Mouse (Mus musculus) small intestine, adult 10 weeks (tissue): Measurements from ENCODE around the gene Gm43191. TPM values are rescaled to one million over a fixed set of nuclear protein-coding genes. Genes with fewer than 3 reads are reported as not detected.

Source experiments
- polyA plus RNA-seq: library from polyadenylated mRNA; stranded (reverse); fragments of 350-450 nt; fragmentation: Illumina TruSeq; extraction: RNeasy Lipid Tissue Mini Kit (QIAGEN cat#74804); gene quantifications from one replicate; pipeline ENCODE4 v1.2.3, GENCODE M21; 2014; ENCODE audit warnings: low replicate concordance

Gene Gm43191
- polyA plus RNA-seq: not detected

DNA sequence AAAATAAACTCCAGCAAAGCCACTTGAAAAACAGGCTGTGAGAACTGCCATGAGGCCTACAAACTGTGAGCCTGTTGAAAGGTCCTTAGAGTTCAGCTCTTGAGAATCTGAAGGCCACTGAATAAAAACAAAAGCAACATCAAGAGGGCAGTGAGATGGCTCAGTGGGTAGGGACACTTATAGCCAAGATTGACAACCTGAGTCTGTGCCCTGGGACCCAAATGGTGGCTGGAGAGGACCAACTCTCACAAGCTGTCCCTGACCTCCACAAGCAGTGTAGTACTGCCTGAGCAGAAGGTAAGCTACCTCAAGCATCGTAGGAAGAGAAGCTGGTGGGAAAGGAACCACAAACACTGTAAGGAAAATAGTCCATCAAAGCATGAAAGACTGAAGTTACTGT is at the start of gene Gm43191:
Gm43191 (minus strand) TSS at position 101 of the 400 bp plus-strand sequence.

DNA sequence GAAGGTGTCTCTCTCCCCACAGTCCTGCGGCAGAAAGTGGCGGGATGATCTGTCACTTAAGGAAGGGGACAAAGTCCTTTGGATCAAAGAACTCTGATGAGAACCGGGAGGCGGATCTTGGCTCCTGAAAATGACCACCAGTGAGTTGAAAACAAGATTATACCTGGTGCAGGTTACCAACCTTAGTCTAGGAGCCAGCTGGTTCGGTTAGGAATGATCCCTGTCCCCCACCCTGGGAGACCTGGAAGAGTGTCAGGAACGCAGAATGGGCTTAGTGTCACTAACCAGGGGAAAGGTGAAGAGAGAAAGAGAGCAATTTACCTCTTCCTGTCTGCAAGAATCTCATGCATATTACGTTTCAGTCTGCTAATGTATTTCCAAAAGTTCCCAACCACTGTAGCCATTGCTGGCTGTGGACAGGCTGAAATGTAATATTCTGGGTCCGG is 31.4 kb upstream of the Gm43191 start, which contains the start of gene Slc35a3:
Slc35a3 (minus strand) TSS at position 396 of the 446 bp plus-strand sequence.

DNA sequence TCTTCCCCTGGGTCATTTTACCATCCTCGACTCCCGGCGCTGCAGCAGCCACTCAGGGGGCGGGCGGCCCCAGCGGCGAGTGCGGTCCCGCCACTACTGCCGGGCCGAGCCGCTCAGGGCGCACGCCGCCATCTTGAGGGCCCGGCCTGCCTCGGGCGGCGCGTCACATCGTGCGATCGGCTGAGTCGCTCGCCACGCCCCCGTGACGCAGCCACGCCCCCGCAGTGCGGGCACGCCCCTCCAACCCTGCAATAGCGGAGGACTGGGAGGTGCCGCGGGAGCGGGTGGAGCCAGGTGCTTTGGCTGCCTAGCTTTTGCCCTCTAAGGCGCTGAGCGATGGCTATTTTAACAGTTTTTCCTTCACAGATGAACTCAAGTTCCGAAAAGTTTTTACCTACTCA is 18.6 kb downstream of the Gm43191 start, which contains the start of gene Mfsd14a:
Mfsd14a (minus strand) TSS at position 215 of the 401 bp plus-strand sequence.

DNA sequence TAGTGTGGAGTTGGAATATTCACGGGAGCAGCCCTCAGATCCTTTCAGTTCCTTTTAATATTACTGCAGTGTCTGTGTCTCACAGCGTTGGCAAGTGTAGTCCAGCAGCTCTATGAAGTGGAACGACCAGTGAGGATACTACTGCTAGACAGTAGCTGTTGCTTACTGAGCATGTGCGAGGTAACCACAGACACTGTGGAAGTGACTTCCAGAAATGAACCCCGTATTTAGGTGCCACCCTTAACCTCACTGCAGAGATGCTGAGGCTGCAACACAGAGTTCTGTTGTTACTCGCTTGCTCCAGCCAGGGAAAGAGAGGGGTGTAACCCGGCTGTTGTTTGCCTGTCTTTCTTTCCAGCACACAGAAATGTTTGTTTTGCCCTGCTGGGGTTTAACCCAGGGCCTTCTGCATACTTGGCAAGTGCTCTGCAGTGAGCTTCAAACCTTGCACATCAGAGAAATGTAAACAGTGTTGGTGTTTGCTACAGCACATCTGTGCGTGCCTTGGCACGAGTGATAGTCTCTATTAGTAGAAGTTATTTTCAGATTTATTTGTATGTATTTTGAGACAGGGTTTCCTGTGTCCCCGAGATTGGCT is 66.7 kb downstream of the Gm43191 start, which contains the start of gene Trmt13:
Trmt13 (minus strand) TSS at position 293 of the 598 bp plus-strand sequence.

DNA sequence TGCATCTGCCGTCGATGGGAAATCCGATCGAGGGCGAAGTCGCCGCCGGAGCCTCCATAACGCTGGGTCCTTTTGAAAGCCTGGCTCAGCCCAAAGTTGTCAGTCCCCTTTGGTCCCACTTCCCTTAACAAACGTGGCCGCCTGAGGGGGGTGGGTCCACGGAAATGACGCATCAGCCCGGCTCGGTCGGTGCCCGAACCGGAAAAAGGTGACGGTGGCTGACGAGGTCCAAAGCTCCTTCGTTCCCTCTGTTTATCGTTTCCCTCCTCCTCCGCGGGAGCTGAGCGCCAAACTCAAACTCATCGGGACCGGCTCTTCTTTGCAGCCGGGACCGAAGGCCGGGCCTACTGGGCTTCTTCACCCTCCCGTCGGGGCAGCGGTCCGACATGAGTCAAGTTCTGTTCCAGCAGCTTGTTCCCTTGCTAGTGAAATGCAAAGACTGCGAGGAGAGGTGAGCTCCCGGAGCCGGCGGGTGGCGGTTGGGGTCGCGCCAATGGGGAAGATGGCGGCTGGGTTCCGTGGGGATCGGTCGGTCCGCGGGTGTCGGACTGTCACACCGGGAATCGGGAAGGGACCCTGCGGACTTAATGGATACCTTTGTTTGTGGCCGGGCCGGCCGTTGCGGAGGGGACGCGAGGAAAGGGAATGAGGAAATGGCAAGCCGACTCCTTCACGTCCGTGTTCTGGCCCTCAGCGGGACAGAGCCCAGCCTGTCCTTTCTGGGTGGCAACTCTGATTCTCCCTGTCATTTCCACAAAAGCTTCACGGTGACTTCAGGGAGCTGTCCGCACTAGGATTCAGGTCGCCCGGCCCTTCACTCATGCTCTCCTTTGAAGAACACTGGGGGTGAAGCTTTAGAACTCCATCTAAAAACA is 86.1 kb downstream of the Gm43191 start, which contains the start of gene Sass6:
Sass6 (plus strand) TSS at position 255 of the 875 bp plus-strand sequence.

Other genes with a start within 250 kb of the Gm43191 start
- gene Rtca, start 173.1 kb downstream of the Gm43191 start, polyA plus RNA-seq: 68.6 TPM
- 28.0 TPM for gene Dbt, start 168.2 kb downstream of the Gm43191 start, polyA plus RNA-seq
- gene Lrrc39, start 118.3 kb downstream of the Gm43191 start, polyA plus RNA-seq: 3.5 TPM
- 17.9 TPM for gene Sass6, start 86.3 kb downstream of the Gm43191 start, polyA plus RNA-seq
- gene Trmt13, start 66.7 kb downstream of the Gm43191 start, polyA plus RNA-seq: 25.7 TPM
- gene Mfsd14a, start 18.6 kb downstream of the Gm43191 start, polyA plus RNA-seq: 67.5 TPM
- 266 TPM for gene Slc35a3, start 31.6 kb upstream of the Gm43191 start, polyA plus RNA-seq
- 8.6 TPM for gene Agl, start 126.9 kb upstream of the Gm43191 start, polyA plus RNA-seq
- gene Frrs1, start 178.2 kb upstream of the Gm43191 start, polyA plus RNA-seq: 10.2 TPM